Mouse (Mus musculus) neural tube, embryonic 15.5 days (tissue): ENCODE data around the gene Fbxo21. TPM values are rescaled to one million over a fixed set of nuclear protein-coding genes. Genes with fewer than 3 reads are reported as not detected.

ENCODE experiments used
- ATAC-seq: fragments of 200-750 bp; cut with Nextera tagmentation; 2 replicates; pipeline ENCODE4 v1.8.0; 2017; ENCODE audit warnings: mild to moderate bottlenecking, moderate TSS enrichment, moderate library complexity; ENCODE audit not compliant: low FRiP score
- H3K27ac ChIP-seq: fragments of 300-500 bp; sonication (generic); replicated peaks from 2 replicates; pipeline ENCODE4 v1.5.1; 2015; ENCODE audit warnings: mild to moderate bottlenecking, inconsistent platforms
- H3K27me3 ChIP-seq: fragments of 300-500 bp; sonication (generic); replicated peaks from 2 replicates; pipeline ENCODE4 v1.6.1; 2015; ENCODE audit warnings: inconsistent platforms
- H3K36me3 ChIP-seq: fragments of 300-500 bp; sonication (generic); 2 replicates; pipeline ENCODE4 v1.6.1; 2015; ENCODE audit warnings: inconsistent platforms
- H3K4me1 ChIP-seq: fragments of 300-500 bp; sonication (generic); 2 replicates; pipeline ENCODE4 v1.6.1; 2015; ENCODE audit warnings: inconsistent platforms
- H3K4me2 ChIP-seq: fragments of 300-500 bp; sonication (generic); 2 replicates; pipeline ENCODE4 v1.6.1; 2015; ENCODE audit warnings: inconsistent platforms, mild to moderate bottlenecking, moderate library complexity
- H3K4me3 ChIP-seq: fragments of 300-500 bp; sonication (generic); replicated peaks from 2 replicates; pipeline ENCODE4 v1.5.1; 2015; ENCODE audit warnings: mild to moderate bottlenecking, inconsistent platforms
- H3K9ac ChIP-seq: fragments of 300-500 bp; sonication (generic); replicated peaks from 2 replicates; pipeline ENCODE4 v1.6.1; 2015; ENCODE audit warnings: mild to moderate bottlenecking, inconsistent platforms
- H3K9me3 ChIP-seq: fragments of 300-500 bp; sonication (generic); replicated peaks from 2 replicates; pipeline ENCODE4 v1.6.1; 2016; ENCODE audit warnings: inconsistent platforms
- WGBS: fragments of 180-500 bp; shearing (Covaris S2); methylation state at CpG from one replicate; pipeline ENCODE4 v1.1.7; 2015; ENCODE audit warnings: mixed read lengths; 5-methylcytosine and 5-hydroxymethylcytosine counted together
- polyA plus RNA-seq: library from polyadenylated mRNA; unstranded; fragments of >200 nt; fragmentation: Nextera tagmentation; extraction: Ambion mirVana; gene quantifications from 2 replicates; pipeline ENCODE4 v1.2.1, GENCODE M21; 2015

The Fbxo21 gene
- polyA plus RNA-seq, 1 experiment from 2014 or later, result 143 TPM

DNA sequence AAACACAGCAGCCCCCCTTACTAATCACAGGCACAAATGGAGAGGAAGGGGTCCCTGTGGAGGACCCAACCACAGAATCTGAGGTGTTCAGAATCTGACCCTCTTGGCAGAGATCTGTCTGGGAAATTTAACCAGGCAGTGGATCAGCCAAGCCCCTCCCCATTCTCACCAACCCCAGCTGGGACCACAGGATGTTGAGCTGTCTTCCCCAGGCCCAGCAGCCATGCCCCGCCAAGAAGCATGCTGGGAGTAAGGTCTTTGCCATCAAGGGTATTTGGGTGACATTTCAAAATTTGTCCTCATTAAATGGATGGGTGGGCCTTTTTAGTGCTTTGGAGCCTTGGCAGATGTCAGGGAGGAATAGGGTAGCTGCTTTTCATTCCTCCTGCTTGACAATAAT is 22.1 kb upstream of the Fbxo21 start:
- Histone ChIP-seq H3K4me1 (no peaks in the 10 kb centered on the region), H3K4me2 (no peak overlapping the region), H3K9ac (no peak overlapping the region), H3K4me3 (no peak overlapping the region), H3K27me3 (no peaks in the 10 kb centered on the region), H3K27ac (no peak overlapping the region), H3K36me3 (no peaks in the 10 kb centered on the region), H3K9me3 (no peaks in the 10 kb centered on the region)
- ATAC-seq, result no peak
- 59% methylated on average over 1 of the region's 1 CpGs for WGBS

DNA sequence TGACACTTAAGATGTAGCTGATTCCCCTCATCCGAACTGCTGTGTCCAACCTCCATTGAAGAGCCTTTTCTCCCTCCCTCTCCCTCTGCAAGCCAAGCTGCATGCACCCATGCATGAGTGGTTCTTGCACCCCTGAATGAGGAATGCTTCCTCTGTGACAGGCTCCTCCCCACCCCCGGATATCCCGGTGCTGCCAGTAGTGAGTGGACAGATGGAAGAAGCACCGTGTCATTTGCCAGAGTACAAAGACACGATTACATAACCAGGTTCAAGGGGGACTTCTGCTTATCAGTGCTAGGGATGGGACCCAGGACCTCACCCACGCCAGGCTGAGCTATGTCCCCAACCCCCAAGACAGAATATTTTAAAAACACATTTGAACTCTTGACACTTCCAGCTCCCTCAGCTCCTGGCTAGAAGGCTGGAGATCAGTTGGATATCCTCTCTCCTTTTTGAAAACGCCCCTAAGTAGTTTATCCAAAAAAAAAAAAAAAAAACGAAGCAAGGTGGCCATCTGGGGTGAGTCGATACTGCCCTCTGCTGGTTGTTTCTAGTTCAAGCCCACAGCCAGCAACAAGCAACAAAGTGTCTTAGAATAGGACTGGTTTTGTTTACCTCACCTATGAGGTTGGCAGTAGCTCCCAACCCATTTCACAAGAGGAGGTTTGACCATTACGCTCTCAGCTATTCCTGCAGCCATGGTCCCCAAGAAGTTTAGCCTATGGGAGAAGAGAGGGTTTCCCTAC is 20.7 kb upstream of the Fbxo21 start:
- ATAC-seq, result no peak
- H3K4me3 ChIP-seq, result no peak overlapping the region
- no peaks in the 10 kb centered on the region for H3K36me3 ChIP-seq
- no peak overlapping the region for H3K27ac ChIP-seq
- no peak overlapping the region for H3K9ac ChIP-seq
- H3K4me1 ChIP-seq, result no peaks in the 10 kb centered on the region
- WGBS, result 45% methylated on average over 10 of the region's 10 CpGs
- no peaks in the 10 kb centered on the region for H3K9me3 ChIP-seq
- H3K27me3 ChIP-seq, result no peaks in the 10 kb centered on the region
- no peak overlapping the region for H3K4me2 ChIP-seq

DNA sequence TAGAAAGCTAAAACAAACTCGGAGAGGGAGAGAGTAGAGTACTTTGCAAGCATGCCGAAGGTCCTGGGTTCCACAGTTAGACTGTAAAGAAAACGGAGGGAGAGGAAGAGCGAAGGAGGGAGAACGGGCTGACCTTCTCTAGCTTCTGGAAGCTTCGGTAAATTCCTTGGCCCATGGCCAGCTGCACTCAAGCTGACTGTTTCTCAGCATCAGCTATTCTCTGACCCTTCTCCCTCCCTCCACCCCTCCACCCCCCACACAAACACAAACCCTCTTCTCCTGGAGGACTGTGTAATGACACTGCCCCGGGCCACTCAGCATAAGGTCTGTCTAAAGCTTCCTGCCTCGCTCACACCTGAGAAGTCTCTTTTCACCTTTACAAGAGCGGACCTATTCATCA is 11.8 kb upstream of the Fbxo21 start:
- WGBS, result 55% methylated on average over 9 of the region's 9 CpGs
- Histone ChIP-seq H3K4me1 (peaks cover 3% of the 10 kb centered on the region; the same call in 1 of the 2 replicates), H3K27me3 (no peaks in the 10 kb centered on the region), H3K4me2 (no peak overlapping the region), H3K36me3 (no peaks in the 10 kb centered on the region), H3K4me3 (no peak overlapping the region), H3K9me3 (no peaks in the 10 kb centered on the region), H3K27ac (no peak overlapping the region), H3K9ac (no peak overlapping the region)
- no peak for ATAC-seq

DNA sequence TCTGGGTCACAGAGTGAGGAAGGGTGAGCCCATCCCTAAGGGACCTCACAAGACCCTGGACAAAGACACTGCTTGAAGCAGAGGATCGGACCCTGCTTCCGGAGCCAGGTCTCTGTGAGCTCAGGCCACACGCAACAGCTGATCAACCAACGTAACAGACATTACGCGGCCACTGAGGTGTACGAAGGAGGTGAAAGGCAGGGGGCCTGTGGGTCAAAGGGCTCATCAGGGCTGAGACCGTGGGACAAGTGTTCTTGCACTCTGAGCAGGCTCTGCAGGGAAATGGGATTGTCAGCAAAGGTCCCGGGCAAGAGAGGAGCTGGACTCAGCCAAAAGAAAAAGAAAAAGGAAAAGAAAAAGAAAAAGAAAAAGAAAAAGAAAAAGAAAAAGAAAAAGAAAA is 9.6 kb upstream of the Fbxo21 start:
- no peaks in the 10 kb centered on the region for H3K36me3 ChIP-seq
- ATAC-seq, result no peak
- 72% methylated on average over 9 of the region's 9 CpGs for WGBS
- no peak overlapping the region for H3K4me3 ChIP-seq
- no peak overlapping the region for H3K27ac ChIP-seq
- no peak overlapping the region for H3K9ac ChIP-seq
- H3K4me2 ChIP-seq, result no peak overlapping the region
- H3K27me3 ChIP-seq, result no peaks in the 10 kb centered on the region
- H3K9me3 ChIP-seq, result no peaks in the 10 kb centered on the region
- peaks cover 3% of the 10 kb centered on the region; the same call in 1 of the 2 replicates for H3K4me1 ChIP-seq

DNA sequence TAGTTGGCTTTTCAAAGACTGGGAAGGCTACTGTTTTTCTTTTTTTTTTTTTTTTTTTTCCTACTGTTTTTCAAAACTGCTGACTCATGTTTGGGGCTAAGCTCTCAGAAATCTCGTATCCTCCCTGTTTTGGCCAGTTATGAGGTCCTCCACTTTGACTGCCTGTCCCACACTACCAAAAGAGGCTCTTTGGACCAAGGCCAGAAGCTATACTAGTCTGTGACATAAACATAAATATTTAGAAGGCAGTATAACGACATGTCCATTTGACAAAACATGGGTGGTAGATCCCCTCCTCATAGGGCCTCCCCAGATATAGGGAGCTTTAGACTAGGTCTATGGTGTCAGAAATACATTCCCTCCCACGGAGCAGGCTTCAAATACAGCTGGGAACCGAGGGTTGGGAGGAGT is 8.9 kb upstream of the Fbxo21 start:
- Histone ChIP-seq H3K27ac (no peak overlapping the region), H3K9me3 (no peaks in the 10 kb centered on the region), H3K4me1 (peaks cover 3% of the 10 kb centered on the region; the same call in 1 of the 2 replicates), H3K4me2 (no peak overlapping the region), H3K9ac (no peak overlapping the region), H3K4me3 (no peak overlapping the region), H3K36me3 (no peaks in the 10 kb centered on the region), H3K27me3 (no peaks in the 10 kb centered on the region)
- ATAC-seq, result no peak
- 62% methylated on average over 4 of the region's 4 CpGs for WGBS

DNA sequence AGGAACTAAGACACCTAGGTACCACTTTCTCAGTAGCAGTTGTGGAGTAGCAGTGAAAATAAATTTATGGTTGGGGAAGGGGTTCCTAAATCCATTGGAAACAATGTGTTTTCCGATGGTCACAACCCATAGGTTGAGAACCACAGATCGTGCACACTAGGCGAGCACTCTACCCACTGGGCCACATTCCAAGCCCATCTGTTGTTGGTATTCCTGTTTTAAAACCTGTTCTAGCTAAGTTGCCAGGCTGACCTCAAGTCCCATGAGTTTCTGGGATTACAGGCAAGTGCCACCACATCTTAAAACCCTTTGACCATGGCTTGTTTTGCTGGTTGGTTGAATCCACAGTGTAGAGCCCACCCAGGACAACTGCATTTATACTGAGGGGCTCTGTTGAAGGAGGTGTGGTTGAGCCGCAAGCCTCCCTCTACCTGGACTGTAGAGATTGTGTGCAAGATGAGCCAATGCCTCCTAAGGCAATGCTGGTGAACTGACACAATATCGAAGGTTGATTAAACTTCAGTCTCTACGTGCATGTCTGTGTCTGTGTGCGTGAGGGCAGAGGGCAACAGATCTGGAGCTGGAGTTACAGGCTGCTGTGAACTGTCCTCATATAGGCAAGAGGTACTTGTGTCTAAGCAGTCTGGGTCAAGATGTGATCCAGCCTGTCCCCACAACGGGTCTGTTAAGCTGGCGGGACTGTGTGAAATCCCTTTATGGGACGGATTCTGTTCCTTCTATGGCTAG is 6.7 kb upstream of the Fbxo21 start:
- no peak overlapping the region for H3K27ac ChIP-seq
- H3K9me3 ChIP-seq, result no peaks in the 10 kb centered on the region
- peaks cover 1% of the 10 kb centered on the region; the same call in 1 of the 2 replicates for H3K4me1 ChIP-seq
- ATAC-seq, result no peak
- H3K4me3 ChIP-seq, result no peak overlapping the region
- H3K27me3 ChIP-seq, result no peaks in the 10 kb centered on the region
- H3K4me2 ChIP-seq, result no peak overlapping the region
- H3K9ac ChIP-seq, result no peak overlapping the region
- 90% methylated on average over 10 of the region's 10 CpGs for WGBS
- H3K36me3 ChIP-seq, result no peaks in the 10 kb centered on the region

DNA sequence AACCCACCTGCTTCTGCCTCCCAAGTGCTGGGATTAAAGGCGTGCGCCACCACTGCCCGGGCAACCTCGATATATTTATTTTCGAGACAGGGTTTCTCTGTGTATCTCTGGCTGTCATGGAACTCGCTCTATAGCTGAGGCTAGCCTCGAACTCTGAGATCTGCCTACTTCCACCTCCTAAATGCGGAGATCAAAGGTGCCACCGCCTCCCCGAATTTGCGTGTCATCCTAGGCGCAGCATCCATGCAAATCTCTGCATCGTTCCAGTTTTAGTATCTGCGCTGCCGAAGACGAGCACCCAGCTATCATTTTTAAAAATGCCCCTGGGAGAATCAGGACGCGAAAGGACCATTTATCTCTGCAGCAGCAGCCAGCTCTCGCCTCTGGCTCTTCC is 270 bp upstream of the Fbxo21 start:
- 22% methylated on average over 19 of the region's 19 CpGs for WGBS
- ATAC-seq, result peak; percentile 3; the same call in 1 of the 2 replicates
- H3K9ac ChIP-seq, result peak overlapping the region; percentile 94; the same call in 1 of the 2 replicates
- H3K27me3 ChIP-seq, result no peaks in the 10 kb centered on the region
- peaks cover 36% of the 10 kb centered on the region for H3K4me1 ChIP-seq
- peak overlapping the region; percentile 78 for H3K4me2 ChIP-seq
- peak overlapping the region; percentile 96 for H3K4me3 ChIP-seq
- H3K36me3 ChIP-seq, result peaks cover 13% of the 10 kb centered on the region
- H3K9me3 ChIP-seq, result no peaks in the 10 kb centered on the region
- peak overlapping the region; percentile 92 for H3K27ac ChIP-seq

DNA sequence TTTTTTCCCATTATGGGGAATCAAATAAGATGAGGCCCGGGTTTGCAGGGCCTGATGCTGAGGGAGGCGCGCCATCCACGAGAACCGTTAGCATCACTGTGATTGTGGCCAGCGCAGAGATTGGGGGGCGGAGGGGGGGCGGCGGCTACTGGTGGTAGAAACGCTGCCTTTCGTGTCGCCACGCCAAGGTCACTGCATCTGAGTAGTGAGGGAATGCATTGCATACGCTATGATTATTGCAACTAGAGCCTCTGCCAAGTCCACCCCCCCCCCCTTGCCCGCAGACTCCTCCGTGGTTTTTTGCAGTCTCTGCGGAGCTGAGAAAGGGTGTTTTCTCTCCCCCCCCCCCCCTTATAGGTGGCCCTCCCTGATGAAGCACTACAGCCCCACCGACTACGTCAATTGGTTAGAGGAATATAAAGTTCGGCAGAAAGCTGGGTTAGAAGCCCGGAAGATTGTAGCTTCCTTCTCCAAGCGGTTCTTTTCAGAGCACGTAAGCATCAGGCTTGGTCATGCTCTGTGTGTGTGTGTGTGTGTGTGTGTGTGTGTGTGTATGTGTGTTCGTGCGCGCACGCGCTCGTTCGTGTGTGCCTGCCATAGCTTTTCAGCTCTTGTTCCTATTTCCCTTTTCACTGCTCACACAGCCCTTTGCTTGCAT is 1.1 kb downstream of the Fbxo21 start:
- 3% methylated on average over 30 of the region's 30 CpGs for WGBS
- peaks cover 41% of the 10 kb centered on the region for H3K4me1 ChIP-seq
- H3K27me3 ChIP-seq, result no peaks in the 10 kb centered on the region
- peak overlapping the region; percentile 94 for H3K9ac ChIP-seq
- H3K4me2 ChIP-seq, result peak overlapping the region; percentile 78
- peak overlapping the region; percentile 96 for H3K4me3 ChIP-seq
- H3K27ac ChIP-seq, result peak overlapping the region; percentile 92
- no peaks in the 10 kb centered on the region for H3K9me3 ChIP-seq
- H3K36me3 ChIP-seq, result peaks cover 25% of the 10 kb centered on the region
- ATAC-seq, result peak; percentile 4; the same call in 1 of the 2 replicates

DNA sequence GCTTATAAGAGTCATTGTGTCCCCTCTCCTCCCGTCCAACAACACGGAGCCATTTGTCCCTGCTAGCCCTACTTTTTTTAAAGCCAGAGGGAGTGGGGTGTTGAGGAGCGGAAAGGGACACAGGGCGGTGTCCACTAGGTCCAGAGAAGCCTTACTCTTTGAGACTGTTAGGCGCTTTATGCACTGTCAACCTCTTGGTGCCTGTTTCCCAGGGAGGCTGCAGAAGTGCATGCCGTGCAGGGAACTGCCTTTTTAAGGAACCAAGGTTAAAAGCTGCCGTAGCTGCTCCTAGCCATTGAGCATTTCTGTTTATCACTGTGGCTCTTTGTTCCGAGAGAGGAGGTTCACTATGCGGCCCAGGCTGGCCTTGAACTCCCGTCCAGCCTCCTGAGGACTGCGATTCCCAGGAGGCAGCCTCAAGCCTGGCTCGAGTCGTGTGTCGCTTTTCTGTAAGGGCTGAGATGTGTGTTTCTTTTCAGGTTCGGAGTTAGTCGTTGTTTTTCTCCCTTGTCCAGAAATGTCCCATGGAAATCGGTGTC is 1.7 kb downstream of the Fbxo21 start:
- no peaks in the 10 kb centered on the region for H3K9me3 ChIP-seq
- 31% methylated on average over 17 of the region's 17 CpGs for WGBS
- H3K27me3 ChIP-seq, result no peaks in the 10 kb centered on the region
- peaks cover 41% of the 10 kb centered on the region for H3K4me1 ChIP-seq
- peak overlapping the region; percentile 96 for H3K4me3 ChIP-seq
- ATAC-seq, result no peak
- H3K27ac ChIP-seq, result peak overlapping the region; percentile 92
- H3K36me3 ChIP-seq, result peaks cover 31% of the 10 kb centered on the region
- H3K4me2 ChIP-seq, result peak overlapping the region; percentile 78
- H3K9ac ChIP-seq, result peak overlapping the region; percentile 94

DNA sequence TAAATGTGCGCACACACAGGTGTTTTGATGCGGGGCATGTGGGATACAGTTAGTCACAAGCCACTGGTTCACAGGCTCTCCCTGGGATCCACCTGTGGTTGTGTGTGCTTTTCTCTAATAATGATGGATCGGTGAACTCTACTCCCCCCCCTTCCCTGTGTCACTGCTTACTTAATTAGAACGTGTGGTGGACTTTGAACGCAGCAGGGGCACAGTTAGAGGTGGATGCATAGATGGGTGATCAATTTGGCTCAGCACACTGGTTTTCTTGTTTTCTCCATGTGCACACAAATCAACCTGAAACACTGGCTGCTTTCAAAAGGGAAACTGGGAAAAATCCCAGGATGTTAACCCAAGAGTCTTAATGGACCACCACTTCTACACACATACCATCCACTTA is 2.6 kb downstream of the Fbxo21 start:
- 39% methylated on average over 5 of the region's 5 CpGs for WGBS
- no peak overlapping the region for H3K27ac ChIP-seq

DNA sequence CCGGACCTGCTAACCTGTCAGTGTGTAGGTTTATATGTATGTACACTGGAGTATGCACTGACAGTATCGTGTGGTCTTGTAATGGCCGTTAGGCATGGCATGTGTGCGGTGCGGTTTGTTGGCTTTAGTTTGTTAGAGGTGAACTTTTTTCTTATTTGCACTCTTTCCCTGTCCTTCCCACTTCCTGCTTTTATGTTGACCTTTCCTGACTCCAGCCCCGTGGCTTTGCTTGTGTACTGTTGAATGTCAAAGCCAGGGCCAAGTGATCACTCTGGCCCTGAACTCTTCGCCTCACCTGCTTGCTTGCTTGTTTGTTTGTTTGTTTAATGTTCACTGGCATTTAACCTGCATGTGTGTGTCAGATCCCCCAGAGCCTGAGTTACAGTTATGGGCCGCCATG is 4.4 kb downstream of the Fbxo21 start:
- Histone ChIP-seq H3K36me3 (peaks cover 53% of the 10 kb centered on the region), H3K4me1 (peaks cover 44% of the 10 kb centered on the region), H3K4me3 (no peak overlapping the region)

More for the DNA sequence above, 2.6 kb downstream of the Fbxo21 start:
- no peak for ATAC-seq
- Histone ChIP-seq H3K4me3 (peak overlapping the region; percentile 96), H3K4me1 (peaks cover 44% of the 10 kb centered on the region), H3K36me3 (peaks cover 39% of the 10 kb centered on the region), H3K9me3 (no peaks in the 10 kb centered on the region), H3K9ac (no peak overlapping the region; the same call in 1 of the 2 replicates), H3K27me3 (no peaks in the 10 kb centered on the region), H3K4me2 (peak overlapping the region; percentile 78)

More for the DNA sequence above, 4.4 kb downstream of the Fbxo21 start:
- no peaks in the 10 kb centered on the region for H3K9me3 ChIP-seq
- no peak overlapping the region for H3K27ac ChIP-seq
- 92% methylated on average over 8 of the region's 8 CpGs for WGBS
- no peaks in the 10 kb centered on the region for H3K27me3 ChIP-seq
- no peak for ATAC-seq
- H3K9ac ChIP-seq, result no peak overlapping the region
- H3K4me2 ChIP-seq, result no peak overlapping the region
